Mouse (Mus musculus) heart, embryonic 16.5 days (tissue): ENCODE measurements around the gene Rnf216. TPM values are rescaled to one million over a fixed set of nuclear protein-coding genes. Genes with fewer than 3 reads are reported as not detected.

Experiments
- ATAC-seq: fragments of 200-750 bp; cut with Nextera tagmentation; replicated peaks from 2 replicates; pipeline ENCODE4 v1.8.0; 2017; ENCODE audit warnings: moderate number of reproducible peaks; ENCODE audit not compliant: insufficient read depth, low FRiP score; ENCODE audit errors: extremely low read depth
- H3K27ac ChIP-seq: fragments of 300-500 bp; sonication (generic); 2 replicates; pipeline ENCODE4 v1.5.1; 2014; ENCODE audit warnings: mild to moderate bottlenecking, low read length, control low read depth, moderate library complexity
- H3K27me3 ChIP-seq: fragments of 300-500 bp; sonication (generic); 2 replicates; pipeline ENCODE4 v1.6.1; 2014; ENCODE audit warnings: low read length, mixed read lengths; ENCODE audit not compliant: control insufficient read depth, insufficient read depth
- H3K36me3 ChIP-seq: fragments of 300-500 bp; sonication (generic); 2 replicates; pipeline ENCODE4 v1.6.1; 2014; ENCODE audit not compliant: control insufficient read depth, insufficient read depth
- H3K4me1 ChIP-seq: fragments of 300-500 bp; sonication (generic); 2 replicates; pipeline ENCODE4 v1.6.1; 2014; ENCODE audit warnings: low read length, mixed read lengths; ENCODE audit not compliant: control insufficient read depth, insufficient read depth
- H3K4me2 ChIP-seq: fragments of 300-500 bp; sonication (generic); 2 replicates; pipeline ENCODE4 v1.6.1; 2014; ENCODE audit warnings: low read depth, mild to moderate bottlenecking, control low read depth, low read length
- H3K4me3 ChIP-seq: fragments of 300-500 bp; sonication (generic); 2 replicates; pipeline ENCODE4 v1.5.1; 2014; ENCODE audit warnings: mild to moderate bottlenecking, control low read depth, low read length
- H3K9ac ChIP-seq: fragments of 300-500 bp; sonication (generic); 2 replicates; pipeline ENCODE4 v1.6.1; 2014; ENCODE audit warnings: low read length, control low read depth
- H3K9me3 ChIP-seq: fragments of 300-500 bp; sonication (generic); replicated peaks from 2 replicates; pipeline ENCODE4 v1.6.1; 2016; ENCODE audit warnings: low read length; ENCODE audit not compliant: control insufficient read depth
- WGBS: fragments of 180-500 bp; shearing (Covaris S2); extraction: QIAGEN DNeasy Blood & Tissue Kit; methylation state at CpG from one replicate; pipeline ENCODE4 v1.1.7; 2014; 5-methylcytosine and 5-hydroxymethylcytosine counted together
- polyA plus RNA-seq: library from polyadenylated mRNA; unstranded; fragments of >200 nt; fragmentation: Nextera tagmentation; extraction: Ambion mirVana; gene quantifications from 2 replicates; pipeline ENCODE4 v1.2.1, GENCODE M21; 2015

The Rnf216 gene
- polyA plus RNA-seq, 1 experiment from 2014 or later: 22.7 TPM

DNA sequence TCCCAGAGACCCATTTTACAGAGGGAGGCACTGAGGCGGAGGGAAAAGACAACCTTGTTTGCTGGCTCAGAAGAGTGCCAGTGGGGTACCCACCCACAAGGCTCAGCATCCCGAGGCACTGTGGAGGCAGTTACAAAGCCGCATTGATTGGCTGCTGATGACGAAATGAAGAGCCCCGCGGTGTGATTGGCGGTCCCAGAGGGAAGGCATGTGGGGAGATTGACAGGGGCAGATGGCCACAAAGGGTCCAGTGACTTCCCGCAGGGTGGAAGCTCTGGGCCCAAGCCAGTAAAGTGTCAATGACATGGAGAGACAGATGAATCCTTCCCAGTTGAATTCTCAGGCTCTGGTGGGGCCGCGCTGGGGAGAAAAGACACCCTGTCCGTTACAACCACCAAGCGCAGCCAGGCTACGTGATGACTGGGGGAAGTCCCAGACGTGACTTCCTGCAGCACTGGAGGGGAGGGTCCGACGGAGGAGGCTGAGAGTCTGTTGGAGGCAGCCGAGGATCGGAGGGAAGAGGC, 138.1 kb downstream of the Rnf216 start:
- H3K4me3 ChIP-seq: peak overlapping the region; percentile 25
- peak; percentile 69 for ATAC-seq
- H3K27ac ChIP-seq: peak overlapping the region; percentile 7

DNA sequence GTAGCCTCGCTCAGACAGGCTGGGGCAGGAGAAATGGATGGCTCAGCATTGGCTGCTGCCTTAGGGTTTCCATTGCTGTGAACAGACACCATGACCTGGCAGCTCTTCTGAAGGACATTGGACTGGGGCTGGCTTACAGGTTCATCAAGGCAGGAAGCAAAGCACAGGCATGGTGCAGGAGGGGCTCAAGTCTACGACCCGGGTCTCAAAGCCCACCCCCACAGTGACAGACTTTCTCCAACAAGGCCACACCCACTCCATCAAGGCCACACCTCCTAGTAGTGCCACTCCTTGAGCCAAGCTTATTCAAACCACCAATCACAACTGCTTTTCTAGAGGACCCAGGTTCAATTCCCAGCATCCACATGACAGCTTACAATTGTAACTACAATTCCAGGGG, 138.8 kb downstream of the Rnf216 start:
- H3K36me3 ChIP-seq: peaks cover 19% of the 10 kb centered on the region
- H3K9ac ChIP-seq: no peak overlapping the region
- 45% methylated on average over 3 of the region's 3 CpGs for WGBS
- H3K4me2 ChIP-seq: no peak overlapping the region
- no peak overlapping the region for H3K4me3 ChIP-seq
- H3K4me1 ChIP-seq: peaks cover 9% of the 10 kb centered on the region
- ATAC-seq: no peak
- no peaks in the 10 kb centered on the region for H3K27me3 ChIP-seq
- H3K27ac ChIP-seq: no peak overlapping the region; the same call in 1 of the 2 replicates
- H3K9me3 ChIP-seq: 0 out of 2 replicates have a peak, but pooled peaks cover 2% of the 10 kb centered on the region

More for the DNA sequence above, 138.1 kb downstream of the Rnf216 start:
- 0 out of 2 replicates have a peak, but pooled peaks cover 2% of the 10 kb centered on the region for H3K9me3 ChIP-seq
- 0 out of 2 replicates have a peak overlapping the region, but pooled peaks have one; percentile 21 for H3K9ac ChIP-seq
- 11% methylated on average over 18 of the region's 18 CpGs for WGBS
- peaks cover 18% of the 10 kb centered on the region for H3K36me3 ChIP-seq
- H3K4me2 ChIP-seq: peak overlapping the region; percentile 54
- H3K4me1 ChIP-seq: peaks cover 9% of the 10 kb centered on the region
- H3K27me3 ChIP-seq: no peaks in the 10 kb centered on the region

DNA sequence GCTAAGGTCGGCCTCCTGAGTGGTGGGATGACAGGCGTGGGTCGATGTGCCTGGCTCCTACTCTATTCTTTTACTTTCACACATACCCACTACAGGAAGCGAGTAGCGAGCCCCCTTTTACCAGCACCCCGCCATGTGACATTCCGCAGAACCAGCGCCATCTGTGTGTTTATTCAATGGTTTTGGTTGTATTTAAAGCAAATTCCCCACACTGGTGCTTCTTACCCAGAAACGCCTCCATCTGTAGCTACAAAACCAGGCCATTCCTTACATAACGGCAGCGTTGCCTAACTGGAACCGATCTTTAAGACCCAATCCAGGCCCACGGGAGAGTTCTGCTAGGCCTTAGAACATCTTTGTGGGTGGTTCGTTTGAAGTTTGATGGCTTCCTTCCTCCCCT, 144.4 kb downstream of the Rnf216 start:
- Histone ChIP-seq H3K4me2 (no peak overlapping the region), H3K9ac (no peak overlapping the region), H3K4me1 (peaks cover 5% of the 10 kb centered on the region), H3K9me3 (0 out of 2 replicates have a peak, but pooled peaks cover 2% of the 10 kb centered on the region), H3K27ac (no peak overlapping the region), H3K4me3 (no peak overlapping the region), H3K27me3 (no peaks in the 10 kb centered on the region), H3K36me3 (peaks cover 19% of the 10 kb centered on the region)
- no peak for ATAC-seq
- 90% methylated on average over 14 of the region's 14 CpGs for WGBS

DNA sequence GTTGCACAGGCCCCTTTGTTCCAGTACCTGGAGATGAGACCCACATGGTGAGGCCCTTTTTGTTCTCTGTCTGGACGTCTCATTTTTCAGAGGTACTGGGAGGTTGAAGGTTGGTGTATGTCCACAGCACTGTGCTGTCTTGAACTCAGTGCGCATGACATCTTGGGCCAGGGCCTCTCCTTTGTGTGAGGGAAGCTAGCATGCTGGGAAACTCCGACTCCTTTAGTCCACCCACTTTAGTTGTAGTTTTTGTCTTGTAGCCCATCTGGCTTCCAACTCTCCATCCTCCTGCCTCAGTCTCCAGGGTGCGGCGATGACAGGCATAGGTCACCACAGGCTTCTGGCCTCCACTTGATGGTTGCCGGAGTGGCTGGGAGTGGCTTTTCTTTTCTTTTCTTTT, 148.1 kb downstream of the Rnf216 start:
- no peak overlapping the region for H3K27ac ChIP-seq
- H3K4me3 ChIP-seq: peak overlapping the region; percentile 69; the same call in 1 of the 2 replicates
- H3K27me3 ChIP-seq: peaks cover 2% of the 10 kb centered on the region; the same call in 1 of the 2 replicates
- peak overlapping the region; percentile 81 for H3K4me2 ChIP-seq
- no peak for ATAC-seq
- H3K36me3 ChIP-seq: peaks cover 1% of the 10 kb centered on the region
- H3K9ac ChIP-seq: no peak overlapping the region
- H3K4me1 ChIP-seq: peaks cover 9% of the 10 kb centered on the region
- WGBS: 82% methylated on average over 6 of the region's 6 CpGs
- no peaks in the 10 kb centered on the region for H3K9me3 ChIP-seq

DNA sequence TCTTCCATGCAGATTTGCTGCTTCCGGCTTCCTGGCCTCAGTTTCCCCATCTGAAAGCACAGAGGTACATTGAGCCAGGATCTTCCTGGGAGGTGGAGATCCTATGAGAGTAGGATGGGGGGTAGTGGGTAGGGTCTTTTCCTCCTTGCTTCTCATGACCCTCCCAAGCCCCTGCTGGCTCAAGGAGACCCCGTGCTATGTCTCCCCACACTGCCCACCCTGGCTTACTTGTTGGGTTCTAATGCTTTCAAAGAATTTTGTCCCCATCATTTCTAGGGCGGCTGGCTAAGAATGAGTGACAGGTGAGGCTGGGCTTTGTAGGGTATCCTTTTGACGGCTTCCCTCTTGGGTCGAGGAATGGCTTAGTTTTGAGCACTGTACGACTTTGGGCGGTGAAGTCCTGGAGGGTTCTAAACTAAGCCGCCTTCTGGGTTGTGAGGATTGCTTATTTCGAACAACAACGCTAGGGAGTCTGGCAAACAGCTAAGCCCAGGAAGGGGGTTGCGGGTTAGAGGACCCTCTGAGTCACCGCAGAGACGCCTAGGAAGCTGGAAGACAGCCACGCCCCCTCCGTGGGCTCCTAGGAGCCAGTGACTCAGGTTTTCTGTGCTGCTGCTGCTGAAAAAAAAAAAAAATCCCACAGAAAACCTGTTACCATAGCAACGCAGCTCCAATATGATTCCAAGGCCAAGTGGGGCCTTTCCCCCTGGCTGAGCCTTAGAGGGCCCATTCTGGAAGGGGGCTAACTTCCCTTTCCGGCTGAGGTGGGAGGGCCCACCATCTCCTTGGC, 148.9 kb downstream of the Rnf216 start:
- Histone ChIP-seq H3K36me3 (no peaks in the 10 kb centered on the region), H3K9ac (peak overlapping the region; percentile 87), H3K4me3 (peak overlapping the region; percentile 69), H3K4me1 (peaks cover 9% of the 10 kb centered on the region), H3K9me3 (no peaks in the 10 kb centered on the region), H3K4me2 (peak overlapping the region; percentile 81), H3K27me3 (peaks cover 4% of the 10 kb centered on the region; the same call in 1 of the 2 replicates), H3K27ac (peak overlapping the region; percentile 41; the same call in 1 of the 2 replicates)
- no peak for ATAC-seq
- WGBS: 48% methylated on average over 17 of the region's 17 CpGs

DNA sequence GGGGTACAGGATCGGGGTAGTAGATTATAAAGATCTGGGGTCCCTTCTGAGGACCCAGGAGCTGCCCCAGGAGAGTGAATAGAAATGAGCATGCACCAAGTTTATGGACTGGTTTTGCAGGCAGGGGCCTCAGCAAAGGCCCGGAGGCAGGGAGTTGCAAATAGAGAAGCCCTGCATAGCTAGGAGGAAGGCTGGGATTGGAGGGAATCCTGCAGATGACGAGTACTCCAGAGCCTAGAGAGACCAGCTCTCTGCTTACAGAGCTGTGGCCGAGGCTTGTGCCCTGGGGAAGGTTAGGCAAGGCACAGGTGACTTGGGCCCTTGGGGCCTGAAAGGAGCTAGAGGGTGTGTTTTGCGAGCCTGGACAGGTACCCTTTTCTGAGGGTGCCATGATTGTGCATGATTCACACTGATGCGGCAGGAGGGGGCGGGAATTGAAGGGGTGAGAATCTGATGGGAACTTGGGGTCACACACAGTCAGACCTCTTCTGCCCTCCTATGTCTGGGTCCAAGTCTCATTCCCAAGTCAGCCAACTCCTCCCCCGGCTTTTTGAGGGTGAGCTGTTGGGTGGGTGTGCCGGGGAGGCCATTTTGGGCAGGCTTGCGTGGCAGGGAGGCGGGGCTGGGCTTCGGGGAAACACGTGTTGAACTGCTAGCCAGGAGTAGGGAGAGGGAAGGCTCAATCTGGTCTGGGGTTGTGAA, 149.6 kb downstream of the Rnf216 start:
- Histone ChIP-seq H3K4me2 (peak overlapping the region; percentile 81), H3K9ac (peak overlapping the region; percentile 87), H3K27ac (peak overlapping the region; percentile 88), H3K9me3 (no peaks in the 10 kb centered on the region), H3K4me1 (peaks cover 9% of the 10 kb centered on the region), H3K4me3 (peak overlapping the region; percentile 69), H3K36me3 (no peaks in the 10 kb centered on the region), H3K27me3 (peaks cover 5% of the 10 kb centered on the region; the same call in 1 of the 2 replicates)
- 20% methylated on average over 13 of the region's 13 CpGs for WGBS
- no peak for ATAC-seq

DNA sequence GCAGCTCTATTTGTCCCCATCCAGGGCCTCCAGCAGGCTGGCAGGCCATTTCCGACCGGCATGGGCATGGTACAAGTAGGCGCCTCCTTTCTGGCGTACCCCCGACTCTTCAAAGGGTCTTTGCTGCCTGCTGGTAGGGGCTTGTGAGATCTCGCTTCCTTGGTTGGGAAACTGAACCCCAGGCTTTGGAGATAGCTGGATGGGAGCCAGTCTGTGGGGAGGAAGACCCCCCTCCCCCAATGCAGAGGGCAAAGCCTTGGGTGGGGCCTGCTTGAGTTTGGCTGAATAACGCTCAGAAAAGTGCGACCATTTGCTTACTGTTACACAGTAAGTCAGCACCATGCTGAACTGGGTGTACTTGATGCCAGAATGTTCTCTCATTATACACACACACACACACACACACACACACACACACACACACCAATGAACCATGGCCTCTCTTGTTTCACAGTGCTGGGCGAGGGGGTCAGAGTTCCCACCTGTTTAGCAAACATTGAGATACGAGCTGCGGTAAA, 150.3 kb downstream of the Rnf216 start:
- Histone ChIP-seq H3K4me2 (peak overlapping the region; percentile 81), H3K9me3 (no peaks in the 10 kb centered on the region), H3K4me3 (peak overlapping the region; percentile 69), H3K27me3 (peaks cover 5% of the 10 kb centered on the region; the same call in 1 of the 2 replicates), H3K27ac (peak overlapping the region; percentile 88), H3K4me1 (peaks cover 9% of the 10 kb centered on the region), H3K36me3 (no peaks in the 10 kb centered on the region), H3K9ac (peak overlapping the region; percentile 87)
- WGBS: 19% methylated on average over 11 of the region's 11 CpGs
- no peak for ATAC-seq

DNA sequence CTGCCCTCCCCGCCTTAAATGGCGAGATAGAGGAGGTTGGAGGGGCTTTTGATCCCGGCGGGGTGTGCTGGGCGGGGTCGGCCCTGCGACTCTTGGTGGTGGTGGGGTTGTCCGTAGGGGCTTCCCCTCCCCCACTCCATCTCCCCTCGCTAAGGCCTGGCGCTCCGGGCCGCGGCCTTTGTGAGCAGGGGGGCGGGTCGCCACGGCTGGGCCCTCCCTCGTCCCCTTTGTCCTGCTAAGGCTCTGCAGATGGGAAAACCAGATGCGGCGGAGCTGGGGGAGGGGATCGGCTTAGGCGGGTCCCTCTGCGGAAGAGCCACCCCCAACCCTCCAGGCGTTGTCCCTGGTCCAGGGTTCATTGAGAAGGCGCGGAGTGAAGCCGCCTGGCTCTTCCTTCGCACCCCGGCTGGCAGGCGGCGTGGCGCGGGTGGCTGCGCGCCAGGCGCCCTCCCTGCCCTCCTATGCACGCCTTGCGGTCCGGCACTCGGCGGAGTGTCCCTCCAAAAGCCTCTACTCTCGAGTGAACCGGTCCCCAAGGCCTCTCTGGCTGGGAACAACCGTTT, 150.8 kb downstream of the Rnf216 start:
- peak overlapping the region; percentile 88 for H3K27ac ChIP-seq
- peaks cover 5% of the 10 kb centered on the region; the same call in 1 of the 2 replicates for H3K27me3 ChIP-seq
- ATAC-seq: peak; percentile 64

More for the DNA sequence above, 150.8 kb downstream of the Rnf216 start:
- Histone ChIP-seq H3K4me2 (peak overlapping the region; percentile 81), H3K4me3 (peak overlapping the region; percentile 69), H3K9me3 (no peaks in the 10 kb centered on the region), H3K4me1 (peaks cover 9% of the 10 kb centered on the region), H3K36me3 (no peaks in the 10 kb centered on the region), H3K9ac (peak overlapping the region; percentile 87)
- WGBS: 2% methylated on average over 39 of the region's 43 CpGs
